10 mouse cellular contexts compared by ENCODE assay signal in the genomic region with DNA sequence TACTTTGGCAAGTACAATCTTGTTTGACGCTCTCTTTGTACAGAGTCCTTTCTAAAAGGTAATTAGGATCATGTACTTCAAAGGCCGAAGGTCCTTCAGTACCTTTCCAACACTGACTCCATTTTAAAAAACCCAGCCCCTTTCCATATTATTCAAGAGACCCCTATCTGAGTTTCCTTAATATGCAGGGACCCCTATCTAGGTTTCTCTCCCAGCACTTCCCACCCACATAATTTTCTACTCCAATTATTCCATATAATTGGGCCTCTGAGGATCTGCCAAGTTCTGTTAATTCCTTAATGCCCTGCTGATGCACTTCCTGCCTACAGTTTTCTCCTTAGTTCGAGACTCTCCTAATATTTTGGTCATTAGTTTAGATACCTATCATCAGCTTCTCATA.
"Had no signal": no experiment of that assay in that cellular context is flagged by ENCODE, and none has a peak within 500 bp of the region (broad histone marks: within the 10 kb centered on the region; RNA-seq: fewer than 3 reads in every experiment).

No protein-coding gene starts in this region.

- DNase-seq: right cerebral cortex, postnatal 14 days; right cerebral cortex, postnatal 25 days; right cerebral cortex, postnatal 4 days; spleen, adult 18-20 months; thymus, adult 18-20 months; thymus, adult 2 months; thymus, postnatal 14 days; thymus, postnatal 25 days; thymus, postnatal 36 days; thymus, postnatal 4 days had no signal
